Mouse (Mus musculus) small intestine, adult 2 months (tissue): ENCODE measurements around the gene Rad9b. TPM values are rescaled to one million over a fixed set of nuclear protein-coding genes. Genes with fewer than 3 reads are reported as not detected.

Experiments
- H3K27ac ChIP-seq: fragments of 200-500 bp; 2 replicates; pipeline ENCODE4 v1.5.1; 2012; ENCODE audit warnings: low read depth, low read length, control low read depth, inconsistent platforms; ENCODE audit not compliant: insufficient read depth
- H3K27me3 ChIP-seq: fragments of 200-500 bp; 2 replicates; pipeline ENCODE4 v1.6.1; 2012; ENCODE audit warnings: mild to moderate bottlenecking, moderate library complexity, low read length, inconsistent platforms; ENCODE audit not compliant: control insufficient read depth, insufficient read depth
- H3K36me3 ChIP-seq: fragments of 200-500 bp; 2 replicates; pipeline ENCODE4 v1.6.1; 2012; ENCODE audit warnings: mild to moderate bottlenecking, low read length, control low read depth, inconsistent platforms; ENCODE audit not compliant: control insufficient read depth, insufficient read depth
- H3K4me1 ChIP-seq: fragments of 200-500 bp; 2 replicates; pipeline ENCODE4 v1.6.1; 2012; ENCODE audit warnings: low read length, inconsistent platforms, mixed read lengths; ENCODE audit not compliant: control insufficient read depth, insufficient read depth, insufficient read length
- H3K4me3 ChIP-seq: fragments of 200-500 bp; 2 replicates; pipeline ENCODE4 v1.5.1; 2012; ENCODE audit warnings: low read depth, mild to moderate bottlenecking, control low read depth, inconsistent platforms, low read length, moderate library complexity
- CTCF ChIP-seq: fragments of 200-500 bp; IDR thresholded peaks from 2 replicates; pipeline ENCODE4 v1.5.1; 2012; ENCODE audit warnings: low read depth, mild to moderate bottlenecking, control low read depth, inconsistent platforms, low read length, moderate library complexity, mixed read lengths; ENCODE audit not compliant: insufficient replicate concordance, insufficient read length; ENCODE audit errors: extremely low read depth
- POLR2A ChIP-seq: fragments of 200-500 bp; IDR thresholded peaks from 2 replicates; pipeline ENCODE4 v1.6.1; 2012; ENCODE audit warnings: low read depth, mild to moderate bottlenecking, control low read depth, inconsistent platforms, low read length, moderate library complexity
- WGBS: fragments of 180-500 bp; shearing (Covaris S2); methylation state at CpG from one replicate; pipeline ENCODE4 v1.1.7; 2018; 5-methylcytosine and 5-hydroxymethylcytosine counted together
- polyA plus RNA-seq: library from polyadenylated mRNA; depleted of rRNA; stranded (reverse); fragments of >200 nt; gene quantifications from 2 replicates; pipeline ENCODE4 v1.2.3, GENCODE M21; 2012; rRNA removed

The Rad9b gene
- 0.39 and 0.98 TPM in 2 replicates for polyA plus RNA-seq

DNA sequence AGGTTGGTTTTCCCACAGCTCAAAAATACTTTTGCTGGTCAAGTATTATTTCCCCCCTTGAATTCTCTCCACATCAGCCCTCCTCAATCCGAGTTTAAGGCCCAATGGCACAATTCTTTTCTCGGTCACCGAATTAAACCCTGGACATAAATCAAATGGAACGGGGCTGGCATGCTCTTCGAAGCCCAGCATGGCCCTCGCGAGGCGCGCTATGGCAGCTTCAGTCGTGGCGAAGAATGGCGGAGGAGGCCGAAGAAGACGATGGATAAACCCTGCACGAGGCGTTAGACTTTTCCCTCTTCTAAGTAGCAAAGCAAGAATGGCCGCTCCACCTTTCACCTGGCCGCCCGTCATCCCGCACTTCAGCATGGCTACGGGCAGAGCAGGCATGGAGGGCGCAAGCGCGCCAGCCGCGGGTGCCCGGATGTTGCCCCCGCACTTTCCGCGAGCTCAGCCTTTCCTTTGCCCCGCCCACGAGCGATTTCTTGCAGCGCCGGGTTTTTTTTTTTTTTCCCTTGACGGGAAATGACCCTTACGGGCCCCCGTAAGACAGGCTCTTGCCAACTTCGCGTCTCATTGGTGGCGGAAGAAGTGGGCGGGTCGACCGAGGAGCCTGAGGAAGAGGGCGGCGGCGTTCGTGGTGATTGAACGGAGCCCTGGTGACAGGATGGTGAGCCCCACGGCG lies at the start of gene Rad9b, which contains the start of gene Vps29:
Gene Rad9b (minus strand): TSS at position 427 of the 685 bp plus-strand sequence.
Gene Vps29 (plus strand): TSS at position 563 of the 685 bp plus-strand sequence.
- Histone ChIP-seq H3K27ac (peak within 1 kb of the TSS; percentile 55), H3K27me3 (no peaks in the 10 kb centered on the region), H3K4me1 (peaks cover 3% of the 10 kb centered on the region; the same call in 1 of the 2 replicates), H3K36me3 (peaks cover 1% of the 10 kb centered on the region; the same call in 1 of the 2 replicates), H3K4me3 (peak within 1 kb of the TSS; percentile 81)
- under 1% methylated on average over 51 of the region's 51 CpGs for WGBS
- TF ChIP-seq POLR2A (no peak; the same call in 1 of the 2 replicates), CTCF (no peak)

DNA sequence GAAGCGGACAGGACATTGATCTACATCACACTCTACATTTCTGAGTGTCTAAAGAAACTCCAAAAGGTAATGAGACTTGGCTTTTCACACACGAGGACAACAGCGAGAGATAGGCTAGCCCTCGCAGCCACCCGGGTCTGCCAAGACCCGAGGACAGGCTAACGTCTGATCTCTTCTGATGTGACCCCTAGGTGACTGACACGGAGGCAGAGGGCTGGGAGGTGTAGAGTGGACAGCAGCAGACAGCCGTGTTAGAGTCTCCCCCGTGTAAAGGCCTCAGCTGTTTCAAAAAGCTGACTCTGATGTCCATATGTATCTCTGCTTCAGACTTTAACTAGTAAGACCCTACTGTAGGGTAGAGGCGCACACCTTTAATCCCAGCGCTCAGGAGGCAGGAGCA lies 49.3 kb upstream of the Rad9b start:
- Histone ChIP-seq H3K27me3 (no peaks in the 10 kb centered on the region), H3K36me3 (peaks cover 73% of the 10 kb centered on the region), H3K27ac (no peak overlapping the region), H3K4me1 (no peaks in the 10 kb centered on the region; the same call in 1 of the 2 replicates), H3K4me3 (no peak overlapping the region)
- TF ChIP-seq POLR2A (no peak), CTCF (no peak)
- WGBS: 88% methylated on average over 12 of the region's 12 CpGs

DNA sequence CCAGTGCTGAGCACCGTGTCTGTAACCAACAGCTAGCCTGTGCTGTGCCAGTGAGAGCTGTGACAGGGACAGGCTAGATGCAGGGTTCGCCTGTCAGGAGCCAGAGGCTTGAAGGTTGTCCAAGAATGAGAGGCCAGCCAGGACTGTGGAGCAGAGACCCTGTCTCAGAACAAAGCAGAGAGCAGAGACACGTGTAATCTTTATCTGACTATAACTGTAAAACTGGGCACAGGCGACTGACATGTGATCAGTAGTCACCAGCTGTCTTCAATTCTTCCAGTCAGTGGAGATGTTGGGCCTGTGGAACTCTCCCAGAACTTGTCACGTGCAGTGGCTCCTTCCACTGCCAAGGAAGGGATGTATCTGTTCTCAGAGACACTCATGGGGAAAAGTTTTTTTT lies 48.7 kb upstream of the Rad9b start:
- TF ChIP-seq CTCF (no peak), POLR2A (no peak)
- Histone ChIP-seq H3K36me3 (peaks cover 76% of the 10 kb centered on the region), H3K27ac (peak overlapping the region; percentile 21; the same call in 1 of the 2 replicates), H3K4me1 (no peaks in the 10 kb centered on the region; the same call in none of the 2 replicates), H3K27me3 (no peaks in the 10 kb centered on the region), H3K4me3 (no peak overlapping the region)
- 87% methylated on average over 5 of the region's 5 CpGs for WGBS

DNA sequence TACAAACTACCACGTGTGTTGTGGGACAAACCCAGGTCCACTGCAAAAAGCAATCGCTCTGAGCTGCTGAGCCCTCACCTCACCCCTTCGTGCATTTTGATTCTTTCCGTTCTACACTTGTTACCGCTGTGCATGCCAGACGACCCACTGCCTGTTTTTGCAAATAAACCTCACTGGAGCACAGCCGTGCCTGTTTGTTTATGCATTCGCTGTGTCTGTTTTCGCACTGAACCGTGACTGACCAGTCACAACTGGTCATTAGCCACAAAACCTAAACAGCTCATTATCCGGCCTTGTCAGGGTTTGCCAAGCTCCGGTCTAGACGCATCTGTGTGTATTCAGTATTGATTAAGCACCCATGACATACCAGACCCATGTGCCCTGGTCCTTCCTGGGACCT lies 48.1 kb upstream of the Rad9b start:
- H3K4me1 ChIP-seq: no peaks in the 10 kb centered on the region; the same call in none of the 2 replicates
- H3K4me3 ChIP-seq: no peak overlapping the region
- no peaks in the 10 kb centered on the region for H3K27me3 ChIP-seq
- 85% methylated on average over 13 of the region's 13 CpGs for WGBS
- peak overlapping the region; percentile 21; the same call in 1 of the 2 replicates for H3K27ac ChIP-seq
- peaks cover 81% of the 10 kb centered on the region for H3K36me3 ChIP-seq
- TF ChIP-seq POLR2A (no peak), CTCF (no peak)

DNA sequence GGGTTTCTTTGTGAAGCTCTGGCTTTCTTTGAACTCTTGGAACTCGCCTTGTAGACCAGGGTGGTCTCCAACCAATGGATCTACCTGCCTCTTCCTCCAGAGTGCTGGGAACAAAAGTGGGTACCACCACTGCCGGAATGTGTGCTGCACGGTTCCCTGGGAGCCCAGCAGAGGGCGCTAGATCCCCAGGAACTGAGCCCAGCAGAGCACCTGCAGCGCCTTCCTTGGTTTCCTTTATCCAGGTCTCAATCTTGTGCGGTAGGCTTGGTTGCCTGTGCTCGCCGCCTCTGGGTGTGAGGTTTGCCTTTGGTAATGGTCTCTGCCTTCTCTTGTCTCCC lies 47.2 kb upstream of the Rad9b start:
- Histone ChIP-seq H3K27me3 (no peaks in the 10 kb centered on the region), H3K4me3 (no peak overlapping the region), H3K4me1 (peaks cover 2% of the 10 kb centered on the region), H3K27ac (0 out of 2 replicates have a peak overlapping the region, but pooled peaks have one; percentile 19), H3K36me3 (peaks cover 79% of the 10 kb centered on the region)
- WGBS: 24% methylated on average over 8 of the region's 8 CpGs
- TF ChIP-seq POLR2A (no peak), CTCF (peak; percentile 94)

DNA sequence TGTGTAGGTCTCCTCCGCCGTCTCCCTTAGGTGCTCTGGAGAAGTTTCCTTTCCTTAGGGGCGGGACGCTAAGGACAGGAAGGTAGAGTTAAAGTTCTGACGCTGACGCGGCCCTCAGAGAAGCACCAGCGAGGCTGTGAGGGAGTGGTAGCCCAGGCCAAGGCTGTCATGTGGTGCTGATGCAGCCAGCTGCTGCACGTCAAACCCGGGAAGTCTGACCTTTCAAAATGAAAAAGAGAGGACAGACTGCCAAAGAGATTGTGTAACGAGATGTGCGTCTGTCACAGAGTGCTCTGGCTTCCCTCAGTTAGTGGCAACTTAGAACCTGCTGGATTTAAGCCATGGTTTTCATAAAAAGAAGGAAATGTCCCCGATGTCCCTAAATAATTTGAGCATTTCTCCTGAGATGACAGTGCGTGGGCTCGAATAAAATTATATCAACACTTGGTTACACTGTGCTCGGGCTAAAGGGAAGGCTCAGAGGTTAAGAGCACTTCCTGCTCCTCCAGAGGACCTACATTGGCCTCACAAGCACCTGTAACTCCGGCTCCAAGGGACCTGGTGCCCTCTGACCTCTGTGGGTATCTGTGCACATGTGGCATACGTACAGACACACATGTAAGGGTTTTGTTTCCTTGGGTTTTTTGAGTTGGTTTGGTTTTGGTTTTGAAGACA lies 46.7 kb upstream of the Rad9b start:
- H3K4me3 ChIP-seq: no peak overlapping the region
- peak overlapping the region; percentile 68 for H3K27ac ChIP-seq
- TF ChIP-seq POLR2A (no peak), CTCF (no peak)
- H3K36me3 ChIP-seq: peaks cover 75% of the 10 kb centered on the region
- H3K27me3 ChIP-seq: no peaks in the 10 kb centered on the region
- H3K4me1 ChIP-seq: peaks cover 2% of the 10 kb centered on the region
- WGBS: 72% methylated on average over 18 of the region's 18 CpGs

DNA sequence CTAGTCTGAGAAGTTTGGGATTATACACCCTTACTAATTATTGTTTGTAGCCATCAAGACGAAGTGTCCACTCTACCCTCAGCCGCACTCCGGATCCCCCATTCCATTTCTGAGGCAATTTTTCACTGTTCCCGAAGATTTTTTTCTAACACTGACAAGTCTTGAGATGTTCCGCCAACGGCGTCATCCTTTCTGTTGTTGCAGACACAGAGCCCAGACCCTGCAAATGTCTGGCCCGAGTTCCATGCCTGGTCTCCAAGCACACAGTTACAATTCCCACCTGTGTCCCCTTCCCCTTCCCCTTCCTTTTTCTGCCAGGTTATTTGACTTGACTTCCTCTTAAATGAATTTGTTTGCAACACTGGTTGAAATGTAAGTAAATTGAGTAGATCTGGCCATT lies 45.8 kb upstream of the Rad9b start:
- peaks cover 66% of the 10 kb centered on the region for H3K36me3 ChIP-seq
- H3K4me3 ChIP-seq: no peak overlapping the region
- peaks cover 2% of the 10 kb centered on the region for H3K4me1 ChIP-seq
- H3K27me3 ChIP-seq: no peaks in the 10 kb centered on the region
- TF ChIP-seq CTCF (no peak), POLR2A (no peak)
- peak overlapping the region; percentile 68 for H3K27ac ChIP-seq
- 77% methylated on average over 8 of the region's 8 CpGs for WGBS
